Mouse (Mus musculus) bone marrow macrophage, adult 2 months (primary cell): ENCODE results near the gene Msl2.

ENCODE experiments used
- CTCF ChIP-seq: IDR thresholded peaks from 2 replicates; pipeline ENCODE4 v1.5.1; 2012; ENCODE audit warnings: low read depth, mild to moderate bottlenecking, low read length, moderate library complexity
- POLR2A ChIP-seq: IDR thresholded peaks from 2 replicates; pipeline ENCODE4 v1.6.1; 2012; ENCODE audit warnings: mild to moderate bottlenecking, low read depth, low read length, borderline replicate concordance

GRCm38 (mm10) chr9:101080046-101080685 is 6.3 kb downstream of the Msl2 start:
- TF ChIP-seq CTCF: no peak
- TF ChIP-seq POLR2A: no peak
